Mouse (Mus musculus): ENCODE data around the gene Metrnl. TPM values are rescaled to one million over a fixed set of nuclear protein-coding genes. Genes with fewer than 3 reads are reported as not detected.

The Metrnl gene
- polyA plus RNA-seq, 2 experiments = 2.1 to 3.4 TPM

DNA sequence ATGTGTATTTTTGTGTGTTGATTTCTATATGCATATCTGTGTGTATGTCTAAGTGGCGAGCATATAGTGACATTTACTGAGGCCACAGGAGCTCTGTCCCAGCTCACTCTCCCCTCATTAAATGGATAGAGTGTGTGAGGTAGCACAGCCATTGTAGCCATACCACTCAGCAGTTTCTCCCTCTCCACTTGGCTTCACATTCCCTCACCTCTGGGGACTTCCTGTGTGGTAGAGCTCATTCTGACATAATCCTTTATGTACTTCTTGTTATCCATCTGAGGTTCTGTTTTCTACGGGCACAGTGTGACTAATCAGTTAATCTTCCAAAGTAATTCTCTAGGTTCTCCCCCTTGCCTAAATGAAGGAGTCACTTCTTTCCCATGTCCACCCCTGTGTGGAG lies 21.1 kb downstream of the Metrnl start:
- WGBS (ENCODE audit: insufficient replicate concordance) = 37% methylated on average over 2 of the region's 2 CpGs
- DNase-seq (ENCODE audit: low read depth in 3 of 3, low spot score in 3 of 3) (no peak), ATAC-seq (ENCODE audit: insufficient read depth) (no peak)

DNA sequence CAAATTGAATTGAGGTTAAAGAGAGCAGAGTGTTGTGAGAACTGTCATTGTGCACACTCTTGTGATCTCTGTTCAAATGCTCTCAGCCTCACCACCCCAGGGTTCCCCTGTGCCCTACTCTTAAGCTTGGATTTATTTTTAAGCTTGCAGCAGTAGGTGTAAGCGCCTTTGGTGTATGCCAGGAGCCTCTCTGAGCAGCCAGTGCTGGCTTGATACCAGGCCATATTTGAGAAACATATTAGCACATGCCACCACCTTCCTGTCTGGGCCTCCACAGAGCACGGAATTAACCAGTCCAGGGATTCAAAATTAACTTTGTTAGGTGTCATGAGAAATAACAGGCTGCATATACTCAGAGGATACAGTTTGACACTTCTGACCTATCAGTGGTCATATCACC lies 25.3 kb downstream of the Metrnl start:
- H3K9me3 ChIP-seq (ENCODE audit: control insufficient read depth, low read length) = no peaks in the 10 kb centered on the region
- H3K9ac ChIP-seq (replicated peaks) = no peak overlapping the region
- H3K27ac ChIP-seq = no peak overlapping the region
- no peaks in the 10 kb centered on the region for H3K36me3 ChIP-seq (replicated peaks; ENCODE audit: control insufficient read depth, insufficient read depth, low read depth)
- TF ChIP-seq CTCF (IDR thresholded peaks at IDR 0.05; ENCODE audit: low read depth) = no peak
- ATAC-seq (ENCODE audit: insufficient read depth) (no peak), DNase-seq (ENCODE audit: low read depth in 3 of 3, low spot score in 3 of 3) (no peak)
- 31% methylated on average over 2 of the region's 2 CpGs for WGBS (ENCODE audit: insufficient replicate concordance)
- H3K27me3 ChIP-seq (ENCODE audit: control insufficient read depth, insufficient read depth, low read length) = no peaks in the 10 kb centered on the region
- H3K4me2 ChIP-seq (ENCODE audit: low read depth) = no peak overlapping the region
- H3K4me3 ChIP-seq (ENCODE audit: insufficient read depth in 1 of 2, low read depth in 2 of 2, low read length in 2 of 2) = no peak overlapping the region
- no peaks in the 10 kb centered on the region for H3K4me1 ChIP-seq (replicated peaks; ENCODE audit: control insufficient read depth in 2 of 2, insufficient read depth in 2 of 2, low read length in 1 of 2)

More for the DNA sequence above, 21.1 kb downstream of the Metrnl start:
- TF ChIP-seq CTCF (IDR thresholded peaks at IDR 0.05; ENCODE audit: low read depth) (no peak), EP300 (IDR thresholded peaks at IDR 0.05; ENCODE audit: low read depth) (no peak)
- H3K9me3 ChIP-seq (ENCODE audit: control insufficient read depth, low read length) = no peaks in the 10 kb centered on the region
- no peak overlapping the region for H3K27ac ChIP-seq
- no peaks in the 10 kb centered on the region for H3K4me1 ChIP-seq (replicated peaks; ENCODE audit: control insufficient read depth in 2 of 2, insufficient read depth in 2 of 2, low read length in 1 of 2)
- H3K4me3 ChIP-seq (ENCODE audit: insufficient read depth in 1 of 2, low read depth in 2 of 2, low read length in 2 of 2) = no peak overlapping the region
- no peaks in the 10 kb centered on the region for H3K36me3 ChIP-seq (replicated peaks; ENCODE audit: control insufficient read depth, insufficient read depth, low read depth)
- no peak overlapping the region for H3K9ac ChIP-seq (replicated peaks)
- no peaks in the 10 kb centered on the region for H3K27me3 ChIP-seq (ENCODE audit: control insufficient read depth, insufficient read depth, low read length)
- H3K4me2 ChIP-seq (ENCODE audit: low read depth) = no peak overlapping the region

DNA sequence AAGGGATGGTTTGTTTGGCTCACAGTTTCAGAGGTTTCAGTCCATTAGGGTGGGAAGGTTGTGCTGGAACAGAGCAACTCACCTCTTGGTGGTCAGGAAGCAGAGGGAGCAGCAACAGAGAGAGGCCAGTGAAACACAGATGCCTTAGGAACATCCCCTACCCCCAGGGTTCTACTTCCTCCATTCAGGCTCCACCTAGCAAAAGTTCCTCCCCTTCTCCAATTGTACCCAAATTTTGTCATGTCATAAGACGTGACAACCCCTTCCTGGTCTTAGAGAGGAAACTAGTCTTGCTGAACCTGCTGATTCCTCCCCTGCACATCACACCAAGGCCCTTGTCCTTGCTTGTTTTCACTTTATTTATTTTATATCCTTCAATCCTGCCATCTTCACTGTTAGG lies 32.8 kb downstream of the Metrnl start:
- TF ChIP-seq EP300 (IDR thresholded peaks at IDR 0.05; ENCODE audit: low read depth) (no peak), CTCF (IDR thresholded peaks at IDR 0.05; ENCODE audit: low read depth) (no peak)
- ATAC-seq (ENCODE audit: insufficient read depth) = no peak
- Histone ChIP-seq H3K9me3 (ENCODE audit: control insufficient read depth, low read length) (no peaks in the 10 kb centered on the region), H3K27ac (no peak overlapping the region), H3K4me2 (ENCODE audit: low read depth) (no peak overlapping the region), H3K4me1 (replicated peaks; ENCODE audit: control insufficient read depth in 2 of 2, insufficient read depth in 2 of 2, low read length in 1 of 2) (no peaks in the 10 kb centered on the region), H3K9ac (replicated peaks) (no peak overlapping the region), H3K27me3 (ENCODE audit: control insufficient read depth, insufficient read depth, low read length) (no peaks in the 10 kb centered on the region), H3K4me3 (ENCODE audit: insufficient read depth in 1 of 2, low read depth in 2 of 2, low read length in 2 of 2) (no peak overlapping the region), H3K36me3 (replicated peaks; ENCODE audit: control insufficient read depth, insufficient read depth, low read depth) (no peaks in the 10 kb centered on the region)
- WGBS (ENCODE audit: insufficient replicate concordance) = 27% methylated on average over 1 of the region's 1 CpGs
- DNase-seq (ENCODE audit: low read depth in 3 of 3, low spot score in 3 of 3) = no peak

DNA sequence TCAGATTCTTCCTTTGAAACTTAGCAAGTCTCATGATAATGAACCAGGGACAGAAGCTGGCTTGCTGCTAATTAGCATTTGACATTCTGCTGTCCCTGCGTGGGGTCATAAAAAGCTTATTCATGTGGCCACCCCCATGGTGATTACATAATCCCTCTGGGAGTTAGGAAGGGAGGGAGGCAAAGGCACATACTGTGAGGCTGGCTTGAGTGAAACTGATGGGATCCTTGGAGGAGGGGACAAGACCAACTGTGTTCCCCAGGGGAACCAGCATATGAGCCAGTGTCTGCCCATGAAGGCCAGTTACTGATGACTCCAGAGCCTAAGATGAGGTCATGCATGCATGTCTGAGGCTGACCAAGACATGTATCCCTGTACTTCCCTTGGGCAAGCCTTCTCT lies 33.5 kb downstream of the Metrnl start:
- TF ChIP-seq CTCF (IDR thresholded peaks at IDR 0.05; ENCODE audit: low read depth) (no peak), EP300 (IDR thresholded peaks at IDR 0.05; ENCODE audit: low read depth) (no peak)
- no peak for ATAC-seq (ENCODE audit: insufficient read depth)
- DNase-seq (ENCODE audit: low read depth in 3 of 3, low spot score in 3 of 3) = no peak
- WGBS (ENCODE audit: insufficient replicate concordance) = 36% methylated on average over 1 of the region's 1 CpGs
- Histone ChIP-seq H3K4me1 (replicated peaks; ENCODE audit: control insufficient read depth in 2 of 2, insufficient read depth in 2 of 2, low read length in 1 of 2) (no peaks in the 10 kb centered on the region), H3K36me3 (replicated peaks; ENCODE audit: control insufficient read depth, insufficient read depth, low read depth) (no peaks in the 10 kb centered on the region), H3K9me3 (ENCODE audit: control insufficient read depth, low read length) (no peaks in the 10 kb centered on the region), H3K9ac (replicated peaks) (no peak overlapping the region), H3K27me3 (ENCODE audit: control insufficient read depth, insufficient read depth, low read length) (no peaks in the 10 kb centered on the region), H3K4me3 (ENCODE audit: insufficient read depth in 1 of 2, low read depth in 2 of 2, low read length in 2 of 2) (no peak overlapping the region), H3K4me2 (ENCODE audit: low read depth) (no peak overlapping the region), H3K27ac (no peak overlapping the region)

DNA sequence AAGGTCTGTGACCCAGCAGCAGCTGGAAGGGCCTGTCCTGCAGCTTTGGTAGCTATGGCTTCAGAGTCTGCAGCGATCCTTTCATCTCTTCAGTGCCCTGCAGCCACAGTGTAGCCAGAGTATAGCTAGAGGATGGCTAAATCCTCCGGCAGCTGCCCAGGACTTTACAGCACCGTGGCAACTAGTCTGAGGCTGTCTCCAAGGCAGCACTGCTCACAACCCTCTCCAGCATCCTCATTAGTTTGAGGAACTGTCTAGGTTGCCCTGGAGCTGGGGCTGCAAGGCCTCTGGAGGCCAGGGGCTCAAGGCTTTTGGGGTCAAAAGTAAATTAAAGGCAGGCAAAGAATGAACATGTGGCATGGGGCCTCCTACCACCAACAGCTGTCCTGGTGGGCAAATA lies 37.3 kb downstream of the Metrnl start:
- ATAC-seq (ENCODE audit: insufficient read depth) (no peak), DNase-seq (ENCODE audit: low read depth in 3 of 3, low spot score in 3 of 3) (no peak)
- no peak overlapping the region for H3K27ac ChIP-seq
- no peaks in the 10 kb centered on the region for H3K4me1 ChIP-seq (replicated peaks; ENCODE audit: control insufficient read depth in 2 of 2, insufficient read depth in 2 of 2, low read length in 1 of 2)
- H3K9ac ChIP-seq (replicated peaks) = no peak overlapping the region
- TF ChIP-seq EP300 (IDR thresholded peaks at IDR 0.05; ENCODE audit: low read depth) (no peak), CTCF (IDR thresholded peaks at IDR 0.05; ENCODE audit: low read depth) (no peak)
- no peak overlapping the region for H3K4me3 ChIP-seq (ENCODE audit: insufficient read depth in 1 of 2, low read depth in 2 of 2, low read length in 2 of 2)
- H3K9me3 ChIP-seq (ENCODE audit: control insufficient read depth, low read length) = no peaks in the 10 kb centered on the region
- WGBS (ENCODE audit: insufficient replicate concordance) = 61% methylated on average over 3 of the region's 3 CpGs
- no peaks in the 10 kb centered on the region for H3K27me3 ChIP-seq (ENCODE audit: control insufficient read depth, insufficient read depth, low read length)
- H3K4me2 ChIP-seq (ENCODE audit: low read depth) = no peak overlapping the region
- H3K36me3 ChIP-seq (replicated peaks; ENCODE audit: control insufficient read depth, insufficient read depth, low read depth) = no peaks in the 10 kb centered on the region
